Mouse (Mus musculus): ENCODE results near the gene AI837181. TPM values are rescaled to one million over a fixed set of nuclear protein-coding genes. Genes with fewer than 3 reads are reported as not detected.

The AI837181 gene
- polyA plus RNA-seq, 2 experiments, result 57.1 to 97.5 TPM

GRCm38 (mm10) chr19:5425906-5426565 lies 1.1 kb downstream of the AI837181 start:
- Histone ChIP-seq H3K4me2 (replicated peaks; ENCODE audit: low read depth, low read length, severe bottlenecking) (peak overlapping the region; percentile 91), H3K9ac (ENCODE audit: low read depth, low read length, severe bottlenecking) (peak overlapping the region; percentile 90), H3K27me3 (ENCODE audit: control insufficient read depth, insufficient read depth, low read length) (no peaks in the 10 kb centered on the region), H3K9me3 (ENCODE audit: control insufficient read depth, low read length) (no peaks in the 10 kb centered on the region), H3K27ac (replicated peaks; ENCODE audit: low read depth, low read length) (no peak overlapping the region; the same call in 1 of the 2 replicates), H3K4me3 (replicated peaks; ENCODE audit: low read length) (peak overlapping the region; percentile 91), H3K36me3 (ENCODE audit: control insufficient read depth, insufficient read depth, low read length) (peaks cover 46% of the 10 kb centered on the region), H3K4me1 (ENCODE audit: control insufficient read depth, insufficient read depth, low read length) (peaks cover 19% of the 10 kb centered on the region)
- WGBS, result 91% methylated on average over 18 of the region's 18 CpGs
- DNase-seq (ENCODE audit: low spot score) (no peak), ATAC-seq (ENCODE audit: low FRiP score, low read depth) (no peak)
- TF ChIP-seq POLR2A (IDR thresholded peaks at IDR 0.05; ENCODE audit: borderline replicate concordance, extremely low read depth, insufficient read depth, insufficient read length), result no peak

- WGBS, result 93% methylated on average over 13 of the region's 13 CpGs
- H3K9me3 ChIP-seq (ENCODE audit: control insufficient read depth, low read length), result no peaks in the 10 kb centered on the region
- H3K27ac ChIP-seq (replicated peaks; ENCODE audit: low read depth, low read length), result no peak overlapping the region
- ATAC-seq (ENCODE audit: low FRiP score, low read depth) (no peak), DNase-seq (ENCODE audit: low spot score) (no peak)
- H3K4me3 ChIP-seq (replicated peaks; ENCODE audit: low read length), result peak overlapping the region; percentile 91
- no peak overlapping the region for H3K9ac ChIP-seq (ENCODE audit: low read depth, low read length, severe bottlenecking)
- TF ChIP-seq POLR2A (IDR thresholded peaks at IDR 0.05; ENCODE audit: borderline replicate concordance, extremely low read depth, insufficient read depth, insufficient read length), result no peak
- H3K36me3 ChIP-seq (ENCODE audit: control insufficient read depth, insufficient read depth, low read length), result peaks cover 39% of the 10 kb centered on the region
- no peak overlapping the region for H3K4me2 ChIP-seq (replicated peaks; ENCODE audit: low read depth, low read length, severe bottlenecking)
- peaks cover 19% of the 10 kb centered on the region for H3K4me1 ChIP-seq (ENCODE audit: control insufficient read depth, insufficient read depth, low read length)
- H3K27me3 ChIP-seq (ENCODE audit: control insufficient read depth, insufficient read depth, low read length), result no peaks in the 10 kb centered on the region
Measured at GRCm38 (mm10) chr19:5426640-5427290, 1.8 kb downstream of the AI837181 start.

- Histone ChIP-seq H3K27ac (replicated peaks; ENCODE audit: low read depth, low read length) (no peak overlapping the region), H3K9me3 (ENCODE audit: control insufficient read depth, low read length) (no peaks in the 10 kb centered on the region), H3K9ac (ENCODE audit: low read depth, low read length, severe bottlenecking) (no peak overlapping the region), H3K36me3 (ENCODE audit: control insufficient read depth, insufficient read depth, low read length) (peaks cover 26% of the 10 kb centered on the region), H3K4me3 (replicated peaks; ENCODE audit: low read length) (no peak overlapping the region), H3K27me3 (ENCODE audit: control insufficient read depth, insufficient read depth, low read length) (no peaks in the 10 kb centered on the region), H3K4me1 (ENCODE audit: control insufficient read depth, insufficient read depth, low read length) (peaks cover 22% of the 10 kb centered on the region), H3K4me2 (replicated peaks; ENCODE audit: low read depth, low read length, severe bottlenecking) (no peak overlapping the region)
- ATAC-seq (ENCODE audit: low FRiP score, low read depth) (no peak), DNase-seq (ENCODE audit: low spot score) (peak; percentile 27)
- 80% methylated on average over 2 of the region's 2 CpGs for WGBS
- no peak for TF ChIP-seq POLR2A (IDR thresholded peaks at IDR 0.05; ENCODE audit: borderline replicate concordance, extremely low read depth, insufficient read depth, insufficient read length)
Measured at GRCm38 (mm10) chr19:5428083-5428482, 3.1 kb downstream of the AI837181 start.

GRCm38 (mm10) chr19:5429219-5429618 lies 4.3 kb downstream of the AI837181 start:
- 0 out of 2 replicates have a peak overlapping the region, but pooled peaks have one; percentile 2 for H3K9ac ChIP-seq (ENCODE audit: low read depth, low read length, severe bottlenecking)
- peaks cover 23% of the 10 kb centered on the region for H3K4me1 ChIP-seq (ENCODE audit: control insufficient read depth, insufficient read depth, low read length)
- H3K27me3 ChIP-seq (ENCODE audit: control insufficient read depth, insufficient read depth, low read length), result no peaks in the 10 kb centered on the region
- peaks cover 23% of the 10 kb centered on the region for H3K36me3 ChIP-seq (ENCODE audit: control insufficient read depth, insufficient read depth, low read length)
- no peak overlapping the region for H3K4me2 ChIP-seq (replicated peaks; ENCODE audit: low read depth, low read length, severe bottlenecking)
- DNase-seq (ENCODE audit: low spot score) (no peak), ATAC-seq (ENCODE audit: low FRiP score, low read depth) (no peak)
- no peak overlapping the region for H3K27ac ChIP-seq (replicated peaks; ENCODE audit: low read depth, low read length)
- TF ChIP-seq POLR2A (IDR thresholded peaks at IDR 0.05; ENCODE audit: borderline replicate concordance, extremely low read depth, insufficient read depth, insufficient read length), result no peak
- 89% methylated on average over 4 of the region's 4 CpGs for WGBS
- no peak overlapping the region for H3K4me3 ChIP-seq (replicated peaks; ENCODE audit: low read length)
- H3K9me3 ChIP-seq (ENCODE audit: control insufficient read depth, low read length), result no peaks in the 10 kb centered on the region

GRCm38 (mm10) chr19:5429806-5430205 lies 4.9 kb downstream of the AI837181 start:
- Histone ChIP-seq H3K4me3 (replicated peaks; ENCODE audit: low read length) (no peak overlapping the region), H3K4me2 (replicated peaks; ENCODE audit: low read depth, low read length, severe bottlenecking) (no peak overlapping the region), H3K9me3 (ENCODE audit: control insufficient read depth, low read length) (no peaks in the 10 kb centered on the region), H3K36me3 (ENCODE audit: control insufficient read depth, insufficient read depth, low read length) (peaks cover 23% of the 10 kb centered on the region), H3K4me1 (ENCODE audit: control insufficient read depth, insufficient read depth, low read length) (peaks cover 23% of the 10 kb centered on the region), H3K9ac (ENCODE audit: low read depth, low read length, severe bottlenecking) (no peak overlapping the region), H3K27me3 (ENCODE audit: control insufficient read depth, insufficient read depth, low read length) (no peaks in the 10 kb centered on the region), H3K27ac (replicated peaks; ENCODE audit: low read depth, low read length) (no peak overlapping the region)
- no peak for TF ChIP-seq POLR2A (IDR thresholded peaks at IDR 0.05; ENCODE audit: borderline replicate concordance, extremely low read depth, insufficient read depth, insufficient read length)
- DNase-seq (ENCODE audit: low spot score) (no peak), ATAC-seq (ENCODE audit: low FRiP score, low read depth) (no peak)
- WGBS, result 75% methylated on average over 8 of the region's 8 CpGs
